Mouse (Mus musculus): ENCODE measurements around the gene Nrxn2. TPM values are rescaled to one million over a fixed set of nuclear protein-coding genes. Genes with fewer than 3 reads are reported as not detected.

Nrxn2 gene
- 11.1 and 12.7 TPM in 2 replicates for total RNA-seq (2021)
- long read RNA-seq, partial matches to known transcripts, result 0 of 2 reads
- long read RNA-seq, other reads (novel, unspliced or antisense), result 2 of 2 reads

DNA sequence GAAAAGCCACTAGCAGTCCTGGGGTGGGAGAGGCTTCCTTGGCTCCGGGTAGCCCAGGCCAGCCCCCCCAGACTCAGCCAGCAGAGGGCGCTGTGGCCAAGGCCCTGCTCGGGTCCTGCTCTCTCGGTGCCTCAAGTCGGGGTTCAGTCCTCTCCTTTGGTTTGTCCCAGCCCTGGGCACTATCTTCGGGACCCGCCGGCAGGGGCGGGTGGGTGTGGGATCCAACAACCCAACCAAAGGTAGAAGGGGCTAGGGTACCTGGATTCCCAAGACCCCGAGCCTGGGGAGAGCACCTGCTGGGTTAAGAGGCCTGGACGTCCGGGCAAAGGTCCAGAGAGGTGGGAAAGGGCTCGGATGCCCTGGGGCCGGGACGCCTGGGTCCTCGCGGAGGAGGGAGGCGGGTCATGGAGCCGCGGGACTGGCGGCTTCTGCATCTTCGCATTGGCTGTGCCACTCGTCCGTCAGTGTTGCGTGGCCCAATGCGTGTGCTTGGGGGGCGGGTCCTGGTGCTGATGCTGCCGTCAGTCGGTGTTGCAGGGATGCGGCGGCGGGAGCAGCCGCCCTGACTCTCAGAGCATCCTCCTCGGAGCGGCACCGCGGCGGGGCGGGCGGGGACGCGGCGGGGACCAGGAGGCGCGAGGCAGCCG is at the start of gene Nrxn2:
Gene Nrxn2 (plus strand): TSS at position 499 of the 647 bp plus-strand sequence.
- DNase-seq, result peak; percentile 86

DNA sequence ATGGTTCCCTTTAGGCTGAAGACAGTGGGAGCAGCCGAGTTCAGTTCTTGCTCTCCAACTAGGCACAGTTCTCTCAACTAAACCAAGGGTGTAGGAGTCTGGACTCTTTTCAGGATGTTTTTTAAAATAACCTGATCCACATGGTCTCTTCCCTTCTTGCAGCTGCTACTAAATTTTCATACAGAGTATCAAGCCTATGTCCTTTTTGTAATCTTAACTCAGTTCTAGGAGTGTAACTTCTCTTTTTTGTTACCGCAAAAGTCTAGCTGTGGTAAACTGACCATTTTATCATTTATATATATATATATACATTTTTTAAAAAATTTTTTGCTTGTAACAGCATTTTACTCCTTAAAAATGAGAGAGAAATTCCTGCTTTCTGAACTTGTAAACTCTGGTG is 48.4 kb upstream of the Nrxn2 start:
- no peak for DNase-seq

DNA sequence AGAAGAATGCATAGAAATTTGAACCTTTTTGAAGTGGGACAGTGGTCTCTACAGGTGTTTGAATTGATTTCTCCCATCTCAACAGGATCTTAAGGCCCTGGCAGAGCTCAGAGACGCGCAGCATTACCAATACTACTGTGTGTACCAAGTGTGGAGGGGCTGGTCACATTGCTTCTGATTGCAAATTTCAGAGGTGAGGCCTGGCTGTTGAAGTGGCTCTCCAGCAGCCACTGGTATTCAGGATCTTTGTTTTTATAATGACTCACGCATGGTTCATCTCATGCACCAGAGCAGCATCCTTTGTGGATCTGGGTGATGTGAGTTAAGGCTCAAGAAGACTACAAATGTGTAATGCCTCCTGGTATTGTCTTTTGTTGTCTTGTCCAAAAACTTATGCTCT is 46.1 kb upstream of the Nrxn2 start:
- no peak for DNase-seq

DNA sequence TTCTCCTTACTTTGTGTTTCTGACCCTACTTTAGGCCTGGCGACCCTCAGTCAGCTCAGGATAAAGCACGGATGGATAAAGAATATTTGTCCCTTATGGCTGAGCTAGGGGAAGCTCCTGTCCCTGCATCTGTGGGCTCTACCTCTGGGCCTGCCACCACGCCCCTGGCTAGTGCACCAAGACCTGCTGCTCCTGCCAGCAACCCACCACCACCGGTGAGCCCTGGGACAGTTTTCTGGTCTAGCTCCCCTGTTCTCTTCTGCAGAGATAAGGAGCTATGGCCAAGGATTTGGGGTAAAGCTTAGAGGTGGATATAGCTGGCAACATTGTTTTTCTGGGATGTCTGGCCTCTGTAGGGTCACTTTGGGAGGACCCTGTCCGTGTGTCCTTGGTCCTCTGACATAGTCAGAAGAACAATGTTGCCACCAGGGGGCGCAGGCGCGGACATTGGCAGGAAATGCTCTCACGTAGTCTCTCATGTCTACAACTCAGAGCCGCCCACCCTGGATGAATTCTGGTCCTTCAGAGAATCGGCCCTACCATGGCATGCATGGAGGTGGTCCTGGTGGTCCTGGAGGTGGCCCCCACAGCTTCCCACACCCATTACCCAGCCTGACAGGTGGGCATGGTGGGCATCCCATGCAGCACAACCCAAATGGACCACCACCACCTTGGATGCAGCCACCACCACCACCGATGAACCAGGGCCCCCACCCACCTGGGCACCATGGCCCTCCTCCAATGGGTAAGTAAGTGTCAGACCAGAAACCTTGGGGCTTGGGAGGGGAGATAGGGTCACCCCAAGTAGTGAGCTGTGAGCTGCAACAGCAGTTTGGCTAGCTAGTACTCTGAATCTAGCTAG is 44.8 kb upstream of the Nrxn2 start:
- peak; percentile 89 for DNase-seq

DNA sequence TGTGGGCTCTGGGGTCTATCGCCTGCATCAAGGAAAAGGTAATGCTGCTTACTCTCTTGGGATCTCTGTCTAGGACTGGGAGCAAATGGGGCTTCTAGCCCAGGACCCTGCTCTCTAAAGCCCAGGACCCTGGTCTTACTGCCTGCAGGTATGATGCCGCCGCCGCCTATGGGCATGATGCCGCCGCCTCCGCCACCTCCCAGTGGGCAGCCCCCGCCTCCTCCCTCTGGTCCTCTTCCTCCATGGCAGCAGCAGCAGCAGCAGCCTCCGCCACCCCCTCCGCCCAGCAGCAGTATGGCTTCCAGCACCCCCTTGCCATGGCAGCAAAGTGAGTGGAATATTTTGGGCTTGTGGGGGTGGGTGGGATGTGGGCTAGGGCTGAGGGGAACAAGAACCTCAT is 44.0 kb upstream of the Nrxn2 start:
- DNase-seq, result no peak

- DNase-seq, result no peak
Measured at GRCm38 (mm10) chr19:6375423-6376254, 42.9 kb upstream of the Nrxn2 start.

DNA sequence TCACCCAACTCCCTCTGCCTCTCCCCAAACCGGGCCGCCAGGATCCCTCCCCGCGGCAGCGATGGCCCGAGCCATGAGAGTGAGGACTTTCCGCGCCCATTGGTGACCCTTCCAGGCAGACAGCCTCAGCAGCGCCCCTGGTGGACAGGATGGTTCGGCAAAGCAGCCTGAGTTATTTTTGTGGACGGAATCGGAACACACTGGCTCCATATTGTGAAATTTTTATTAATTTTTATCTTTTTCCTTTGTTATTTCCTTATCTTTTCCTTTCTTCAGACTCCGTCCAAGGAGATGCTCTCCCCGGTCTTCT is 42.3 kb upstream of the Nrxn2 start:
- peak; percentile 66 for DNase-seq

DNA sequence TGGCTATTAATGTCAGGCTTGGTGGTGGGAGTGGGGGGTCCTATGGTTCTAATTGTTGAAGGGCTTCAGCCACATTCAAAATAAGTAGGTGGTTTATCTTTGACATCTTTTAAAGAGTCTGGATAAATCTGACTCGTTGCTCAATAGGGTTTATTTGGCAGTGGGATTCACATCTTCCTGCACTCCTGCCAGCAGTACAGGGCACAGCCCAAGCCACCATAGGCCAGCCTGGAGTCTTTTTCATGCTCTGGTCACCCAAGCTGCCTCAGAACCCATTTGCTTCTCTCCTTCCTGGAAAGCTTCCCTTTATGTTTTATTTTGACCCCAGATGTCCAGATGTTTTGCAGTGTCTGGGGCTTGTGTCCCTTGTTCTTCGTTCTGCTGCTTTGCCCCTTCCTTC is 41.9 kb upstream of the Nrxn2 start:
- no peak for DNase-seq

- no peak for DNase-seq
Measured at GRCm38 (mm10) chr19:6377327-6378040, 41.0 kb upstream of the Nrxn2 start.

DNA sequence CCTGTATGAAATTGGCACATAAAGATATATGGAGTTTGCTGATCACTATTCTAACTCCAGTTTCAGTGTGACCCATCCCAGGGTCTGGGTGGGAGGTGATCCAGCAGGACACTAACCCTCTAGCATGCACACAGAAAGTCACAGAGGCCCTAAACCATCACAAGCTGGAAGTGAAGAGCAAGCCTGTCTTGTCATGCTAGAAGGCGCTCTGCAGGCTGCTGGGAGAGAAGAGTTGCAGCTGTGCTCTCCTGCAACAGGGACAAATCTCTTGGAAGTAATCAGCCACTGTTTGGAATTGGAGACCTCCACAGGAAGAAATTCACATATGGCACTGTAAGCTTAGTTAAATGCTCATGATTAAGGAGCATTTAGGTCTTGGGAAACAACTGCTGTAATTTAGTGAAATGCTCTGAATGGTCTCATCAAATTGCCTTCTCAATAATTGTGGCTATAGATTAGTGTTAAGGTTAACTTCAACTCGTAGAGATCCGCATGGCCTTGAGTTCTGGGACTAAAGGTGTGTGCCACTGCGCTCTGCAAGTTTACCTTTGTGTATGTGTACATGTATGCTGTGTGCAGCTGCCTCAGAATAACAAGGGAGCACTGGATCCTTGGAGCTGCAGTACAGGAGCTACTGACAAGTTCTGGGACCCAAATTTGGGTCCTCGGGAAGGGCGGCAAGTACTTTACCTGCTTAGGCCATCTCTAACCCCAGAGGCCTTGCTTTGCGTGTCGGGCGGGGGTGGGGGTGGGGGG is 37.9 kb upstream of the Nrxn2 start:
- DNase-seq, result no peak

- DNase-seq, result no peak
Measured at GRCm38 (mm10) chr19:6381238-6381637, 37.3 kb upstream of the Nrxn2 start.

- no peak for DNase-seq
Measured at GRCm38 (mm10) chr19:6382323-6382924, 36.1 kb upstream of the Nrxn2 start.

DNA sequence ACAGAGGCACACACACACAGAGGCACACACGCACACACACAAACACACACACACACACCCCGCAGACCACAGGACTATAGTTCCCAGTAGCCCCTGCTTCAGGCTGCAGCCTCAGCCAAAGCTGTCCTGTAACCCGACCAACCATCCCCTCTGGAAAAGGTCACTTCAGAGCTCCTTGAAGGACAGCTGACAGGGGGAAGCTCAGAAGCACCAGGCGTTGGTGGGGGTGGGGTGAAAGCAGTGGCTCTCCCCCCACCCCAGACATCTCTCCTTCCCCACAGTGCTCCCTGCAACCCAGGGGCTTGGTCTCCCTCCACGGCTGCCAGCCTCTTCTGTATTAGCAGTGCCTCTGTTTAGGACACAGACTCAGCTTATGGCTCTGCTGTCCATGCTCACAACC is 35.1 kb upstream of the Nrxn2 start:
- no peak for DNase-seq

- DNase-seq, result peak; percentile 64
Measured at GRCm38 (mm10) chr19:6384128-6384527, 34.4 kb upstream of the Nrxn2 start, which contains the start of gene Pygm. TSS of gene Pygm (plus strand) at chr19:6384399.

- peak; percentile 59 for DNase-seq
Measured at GRCm38 (mm10) chr19:6384954-6385353, 33.6 kb upstream of the Nrxn2 start.

DNA sequence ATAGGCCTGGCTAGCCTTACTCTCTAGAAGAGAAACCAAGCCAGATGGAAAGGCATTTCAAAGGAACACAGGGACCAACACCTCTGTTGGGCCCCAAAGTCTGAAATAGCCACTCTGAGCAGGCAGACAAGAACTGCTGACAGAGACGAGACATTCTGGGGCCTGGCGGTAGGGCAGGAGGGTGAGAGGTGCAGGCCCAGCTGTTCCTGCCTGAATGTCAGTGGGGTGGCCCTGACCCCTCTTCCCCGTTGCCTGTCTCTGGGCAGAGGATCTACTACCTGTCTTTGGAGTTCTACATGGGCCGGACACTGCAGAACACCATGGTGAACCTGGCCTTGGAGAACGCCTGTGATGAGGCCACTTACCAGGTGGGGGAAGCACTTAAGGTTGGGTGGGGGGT is 33.1 kb upstream of the Nrxn2 start:
- DNase-seq, result no peak

DNA sequence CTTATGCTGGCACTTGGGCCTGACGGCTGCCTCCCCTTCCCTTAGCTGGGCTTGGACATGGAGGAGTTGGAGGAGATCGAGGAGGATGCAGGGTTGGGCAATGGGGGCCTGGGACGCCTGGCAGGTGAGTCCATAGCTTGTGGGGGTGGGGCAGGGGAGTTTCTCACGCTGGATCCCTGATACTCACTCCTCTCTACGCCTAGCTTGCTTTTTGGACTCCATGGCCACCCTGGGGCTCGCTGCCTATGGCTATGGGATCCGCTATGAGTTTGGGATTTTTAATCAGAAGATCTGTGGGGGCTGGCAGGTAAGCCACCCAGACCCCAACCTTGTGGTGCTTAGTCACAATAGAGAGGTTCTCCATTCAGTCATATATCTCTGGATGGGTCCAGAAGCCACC is 32.7 kb upstream of the Nrxn2 start:
- DNase-seq, result no peak

- DNase-seq, result no peak
Measured at GRCm38 (mm10) chr19:6386234-6386633, 32.3 kb upstream of the Nrxn2 start.

- peak; percentile 49 for DNase-seq
Measured at GRCm38 (mm10) chr19:6388006-6388405, 30.5 kb upstream of the Nrxn2 start.

GRCm38 (mm10) chr19:6389803-6390202 is 28.7 kb upstream of the Nrxn2 start:
- DNase-seq, result no peak

DNA sequence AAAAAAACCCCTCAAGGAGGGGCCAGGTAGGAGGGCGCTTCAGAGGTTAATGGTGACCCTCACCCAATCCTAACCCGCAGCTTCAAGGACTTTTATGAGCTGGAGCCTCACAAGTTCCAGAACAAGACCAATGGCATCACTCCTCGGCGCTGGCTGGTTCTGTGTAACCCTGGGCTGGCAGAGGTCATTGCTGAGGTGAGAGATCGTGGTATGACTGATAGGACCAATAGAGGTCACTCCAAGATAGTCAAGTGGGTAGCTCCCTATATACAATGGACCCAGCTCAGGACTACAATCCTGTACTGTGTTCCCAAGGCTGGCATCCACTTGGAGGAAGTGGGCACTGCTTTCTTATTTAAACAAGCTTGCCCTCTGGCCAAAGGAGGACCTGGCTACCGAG is 28.3 kb upstream of the Nrxn2 start:
- no peak for DNase-seq

Measured in adrenal gland, postnatal 25 days (tissue).